Mouse (Mus musculus) liver, embryonic 14.5 days (tissue): Measurements from ENCODE around the gene Pcp4l1.

Experiments
- CTCF ChIP-seq: IDR thresholded peaks from 2 replicates; pipeline ENCODE4 v1.5.1; 2016; ENCODE audit warnings: antibody characterized with exemption, low read depth, control low read depth
- EP300 ChIP-seq: IDR thresholded peaks from 2 replicates; pipeline ENCODE4 v1.6.1; 2016; ENCODE audit warnings: antibody characterized with exemption, low read depth

GRCm38 (mm10) chr1:171216241-171216955, 20.3 kb upstream of the Pcp4l1 start:
- TF ChIP-seq CTCF (no peak), EP300 (no peak)
